Mouse (Mus musculus) ZHBTc4 (cell line): ENCODE data around the gene Parp8.

ENCODE experiments used
- DNase-seq: peaks from one replicate; pipeline ENCODE4 v3.0.0-alpha.2; 2011; ENCODE audit warnings: low read depth, low spot score

Gene Parp8

DNA sequence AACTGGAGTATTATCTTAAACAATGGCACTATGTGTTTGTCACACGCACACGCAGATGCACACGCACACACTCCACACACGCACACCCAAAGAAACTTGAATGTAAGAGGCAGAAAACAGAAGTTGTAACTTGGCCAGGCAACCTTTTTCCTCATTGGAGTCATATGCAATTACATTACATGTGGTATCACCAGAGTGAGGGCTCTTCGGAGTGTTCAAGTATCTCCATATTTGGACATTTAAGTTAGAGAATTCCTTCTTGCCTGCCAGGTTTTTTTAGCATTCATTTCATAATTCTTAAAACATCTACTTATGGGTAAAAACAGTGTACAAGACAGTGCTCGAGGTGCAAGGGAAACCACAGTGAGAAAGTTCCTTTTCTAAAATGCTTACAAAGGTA lies 6.7 kb downstream of the Parp8 start:
- DNase-seq = no peak

DNA sequence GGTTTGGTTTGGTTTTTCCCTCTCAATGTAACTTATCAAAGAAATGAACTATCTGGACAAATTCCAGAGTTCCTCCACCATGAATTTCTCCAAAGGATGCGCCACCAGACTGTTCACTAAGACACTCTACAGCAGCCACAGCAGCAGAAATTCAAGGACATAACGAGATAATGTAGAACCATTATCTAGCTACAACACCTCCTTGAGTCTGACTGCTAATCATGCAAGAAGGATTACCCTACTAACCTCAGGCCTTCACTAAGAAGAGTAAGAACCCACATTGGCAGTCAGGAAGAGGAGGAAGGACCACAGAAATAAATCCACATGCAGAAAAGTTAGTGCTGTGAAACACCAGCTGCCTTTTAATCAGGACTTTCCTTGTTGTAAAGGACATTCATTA lies 11.8 kb downstream of the Parp8 start:
- DNase-seq = no peak

DNA sequence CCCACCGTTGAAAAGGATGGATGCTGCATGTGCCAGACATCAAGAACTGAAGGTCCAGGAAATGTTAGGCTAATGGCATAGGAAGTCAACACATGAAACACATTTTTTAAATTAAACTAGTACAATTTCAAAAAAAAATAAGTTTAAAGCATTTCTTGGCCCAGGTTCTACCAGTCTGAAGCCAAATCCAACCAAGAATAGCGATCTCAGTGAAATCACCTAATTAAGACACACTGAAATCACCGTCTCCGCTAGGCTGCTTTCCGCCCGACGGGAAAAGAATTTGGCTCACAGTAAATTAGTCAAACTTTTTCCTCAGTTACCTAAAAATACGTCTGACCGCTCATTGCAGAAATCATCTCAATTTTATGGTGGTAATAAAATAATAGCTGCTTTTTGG lies 13.3 kb downstream of the Parp8 start:
- no peak for DNase-seq

DNA sequence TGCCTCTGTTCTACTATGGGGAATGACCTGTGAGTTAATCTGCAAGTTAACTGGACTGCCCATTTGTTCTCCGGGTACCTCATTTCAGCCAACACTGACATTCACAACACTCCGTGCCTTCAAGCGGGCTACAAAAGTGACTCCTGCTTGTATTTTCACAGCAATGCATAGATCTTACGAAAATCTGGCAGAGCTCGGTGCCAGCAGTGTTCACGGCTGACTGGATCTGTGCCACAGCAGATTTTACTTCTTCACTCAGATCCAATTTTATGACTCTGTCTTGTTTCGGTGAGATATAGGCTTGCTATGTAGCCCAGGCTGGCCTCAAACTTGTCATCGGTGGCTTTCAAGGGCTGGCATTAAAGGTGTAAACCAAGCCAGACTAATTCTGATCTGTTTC lies 15.2 kb downstream of the Parp8 start:
- no peak for DNase-seq

DNA sequence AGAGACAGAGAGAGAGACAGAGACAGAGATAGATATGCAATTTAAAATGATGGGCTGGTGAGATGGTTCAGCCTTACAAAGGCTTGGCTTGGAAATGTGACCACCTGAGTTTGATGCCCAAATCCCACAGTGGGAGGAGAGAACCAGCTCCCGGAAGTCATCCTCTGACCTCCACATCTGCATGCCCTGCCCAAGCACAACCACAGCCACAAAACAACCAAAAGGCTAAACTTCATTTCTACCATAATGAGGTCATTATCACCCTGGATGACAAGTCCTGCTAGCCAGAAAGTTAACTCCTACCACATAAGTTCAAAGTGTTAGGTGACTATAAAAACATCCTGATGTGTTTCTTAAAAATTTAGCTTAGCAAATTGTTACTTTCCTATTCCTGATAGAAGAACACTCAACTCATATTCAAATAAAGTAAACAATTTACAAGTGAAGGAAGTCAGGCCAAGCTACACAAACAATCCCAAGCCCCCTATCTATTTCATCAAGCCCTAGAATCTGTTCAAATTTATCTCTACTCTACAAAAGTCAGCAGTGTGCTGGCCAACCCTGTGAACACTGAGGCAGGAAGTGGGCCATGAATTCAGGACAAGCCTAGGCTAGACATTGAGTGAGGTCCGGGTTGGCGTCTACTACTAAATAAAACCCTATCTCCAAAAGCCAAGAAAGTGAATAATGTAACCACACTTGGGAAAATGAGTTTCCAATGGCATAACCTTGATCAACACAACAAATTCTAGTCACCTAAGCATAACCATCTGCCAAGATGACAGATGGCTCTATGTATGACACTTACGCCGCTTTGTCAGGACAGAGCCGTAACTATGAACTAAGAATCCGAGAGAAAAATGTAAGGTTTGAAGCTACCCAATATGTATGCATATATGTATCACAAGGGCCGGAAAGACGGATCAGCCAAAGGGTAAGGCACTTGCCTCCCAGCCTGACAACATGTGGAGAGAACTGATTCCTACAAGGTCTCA lies 17.0 kb downstream of the Parp8 start:
- no peak for DNase-seq

DNA sequence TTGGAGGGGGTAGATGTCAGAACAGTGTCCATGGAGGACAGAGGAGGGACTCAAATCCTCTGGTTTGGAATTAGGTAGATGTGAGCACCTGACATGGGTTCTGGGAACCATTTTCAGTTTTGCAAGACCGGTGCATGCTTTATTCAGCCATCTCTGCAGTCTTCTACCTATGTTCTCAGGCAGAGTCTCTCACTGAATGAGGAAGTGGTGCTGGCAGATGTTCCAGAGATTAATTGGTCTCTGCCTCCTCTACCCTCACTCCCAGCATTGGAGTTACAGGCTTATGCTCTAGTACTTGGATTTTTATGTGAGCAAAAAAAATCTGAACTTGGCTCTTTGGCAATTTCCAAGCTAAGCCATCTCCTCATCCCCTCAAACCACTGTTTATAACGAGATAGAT lies 17.8 kb downstream of the Parp8 start:
- DNase-seq = no peak

DNA sequence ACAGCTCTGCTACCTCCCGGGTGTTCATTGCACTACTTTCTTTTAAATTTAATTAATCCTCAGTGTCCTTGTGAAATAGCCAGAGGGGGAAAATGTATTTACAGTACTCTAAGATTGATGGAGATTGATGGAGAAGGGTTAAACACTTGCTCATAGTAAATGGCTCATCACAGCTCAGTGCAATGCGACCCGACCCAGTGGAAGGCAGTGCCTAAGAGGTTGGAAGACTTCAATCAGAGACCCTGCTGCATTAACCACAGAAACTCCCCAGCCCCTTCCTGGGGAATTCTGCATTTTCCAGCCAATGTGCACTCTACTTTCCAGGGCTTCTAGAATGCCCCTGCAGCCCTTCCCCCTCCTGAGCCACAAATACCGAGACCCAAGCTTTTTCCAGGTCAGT lies 18.7 kb downstream of the Parp8 start:
- DNase-seq = no peak

DNA sequence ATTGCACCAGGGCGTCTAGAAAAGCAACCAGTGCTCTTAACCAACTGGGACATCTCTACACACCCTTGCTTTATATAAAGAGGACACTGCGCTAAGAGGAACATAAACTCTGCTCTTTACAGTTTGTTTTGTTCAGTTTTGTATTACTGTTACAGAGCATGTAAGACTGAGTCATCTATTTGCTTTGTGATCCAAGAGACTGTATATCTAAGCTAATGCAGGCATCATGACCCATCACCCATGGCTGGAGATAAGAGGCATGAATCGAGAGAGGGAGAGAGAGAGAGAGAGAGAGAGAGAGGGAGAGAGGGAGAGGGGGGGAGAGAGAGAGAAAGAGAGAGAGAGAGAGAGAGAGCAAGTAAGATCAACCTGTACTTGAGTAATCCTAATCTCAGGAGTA lies 24.8 kb downstream of the Parp8 start:
- DNase-seq = no peak

DNA sequence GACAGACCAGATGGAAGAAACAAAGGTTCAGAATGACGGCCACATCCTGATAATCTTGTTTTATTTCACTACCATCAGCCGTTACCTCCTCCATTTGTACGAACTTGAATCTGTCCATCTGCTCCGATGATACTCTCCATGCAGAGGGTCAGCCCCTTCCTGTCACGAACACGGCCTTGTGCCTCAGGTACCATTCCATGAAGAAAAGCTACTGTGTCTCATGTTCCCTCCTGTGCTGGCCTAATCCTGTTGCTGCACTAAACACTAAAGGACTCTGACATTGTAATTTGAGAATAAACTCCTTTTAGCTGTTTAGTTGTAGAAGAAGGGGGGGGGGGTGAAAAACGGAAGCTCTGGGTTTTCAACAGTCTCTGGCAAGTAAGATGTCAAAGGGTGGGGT lies 33.8 kb downstream of the Parp8 start:
- DNase-seq = no peak

DNA sequence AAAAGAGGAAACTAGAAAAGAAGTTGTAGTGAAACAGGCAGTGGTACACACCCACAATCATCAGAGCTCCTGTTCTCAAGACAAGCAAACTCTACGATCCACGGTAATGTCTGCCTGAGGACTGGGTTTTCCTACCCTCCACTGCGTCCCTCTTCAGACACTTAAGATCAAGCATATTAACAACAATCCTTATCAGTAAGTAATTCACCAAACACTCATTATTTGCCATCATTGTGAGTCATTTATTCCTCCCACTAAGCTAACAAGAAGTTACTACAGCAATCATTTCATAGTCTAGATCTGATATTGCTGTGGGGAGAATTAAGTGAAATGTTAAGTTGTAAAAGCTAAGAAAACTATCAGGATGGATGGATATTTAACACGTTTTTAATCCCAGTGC lies 35.0 kb downstream of the Parp8 start:
- DNase-seq = no peak

DNA sequence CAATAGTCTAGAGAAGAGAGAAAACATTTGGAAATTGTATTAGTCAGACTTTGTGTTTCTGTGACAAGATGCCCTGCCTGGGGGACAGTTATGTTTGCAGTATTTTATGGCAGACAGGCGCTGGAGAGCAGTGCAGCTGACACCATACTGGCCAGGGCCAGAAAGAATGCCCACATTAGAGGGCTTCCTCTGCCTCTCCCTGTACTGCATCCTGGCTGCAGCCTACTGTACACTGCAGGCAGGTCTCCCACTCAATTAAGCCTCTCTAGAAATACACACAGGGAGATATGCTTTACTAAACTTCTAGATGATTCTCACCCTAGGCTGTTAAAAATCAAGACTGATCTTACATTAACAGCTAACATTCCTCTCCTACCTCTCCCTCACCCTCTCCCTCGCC lies 36.6 kb downstream of the Parp8 start:
- DNase-seq = no peak

DNA sequence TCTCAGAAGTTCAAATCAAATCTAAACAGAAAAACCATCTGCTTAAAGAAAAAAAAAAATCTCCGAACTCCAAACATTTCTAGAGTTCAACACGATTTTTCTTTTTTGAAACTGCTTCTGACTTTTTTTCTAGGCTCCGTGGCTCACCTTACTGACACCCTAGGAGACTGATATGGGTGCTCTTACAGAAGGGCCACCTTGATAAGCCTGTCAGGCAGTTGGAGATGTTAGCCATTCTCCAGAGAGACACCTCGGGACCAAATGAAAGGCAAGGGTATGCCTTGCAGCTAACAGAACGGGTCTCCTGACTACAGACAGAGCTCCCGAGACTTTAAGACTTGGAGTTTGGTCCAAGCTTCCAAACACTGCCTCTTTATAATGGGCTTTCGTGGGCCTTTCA lies 37.1 kb downstream of the Parp8 start:
- DNase-seq = no peak

DNA sequence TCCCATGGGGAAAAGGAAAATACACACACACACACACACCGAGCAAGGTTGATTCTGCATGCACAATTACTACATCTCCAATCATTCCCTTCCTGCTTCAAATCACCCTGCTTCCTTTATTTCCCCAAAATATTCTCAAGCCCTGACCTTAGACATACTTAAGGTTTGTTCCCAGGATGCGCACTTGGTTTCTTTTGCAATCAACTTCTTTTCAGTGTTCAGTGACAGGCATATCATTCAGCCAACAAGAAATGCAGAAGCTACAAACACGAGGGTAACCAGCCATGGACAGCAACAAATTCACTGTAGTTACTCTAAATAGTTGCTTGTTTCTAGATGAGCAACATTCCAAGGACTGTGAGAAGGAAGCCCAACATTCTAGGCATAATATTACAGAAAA lies 38.1 kb downstream of the Parp8 start:
- no peak for DNase-seq

DNA sequence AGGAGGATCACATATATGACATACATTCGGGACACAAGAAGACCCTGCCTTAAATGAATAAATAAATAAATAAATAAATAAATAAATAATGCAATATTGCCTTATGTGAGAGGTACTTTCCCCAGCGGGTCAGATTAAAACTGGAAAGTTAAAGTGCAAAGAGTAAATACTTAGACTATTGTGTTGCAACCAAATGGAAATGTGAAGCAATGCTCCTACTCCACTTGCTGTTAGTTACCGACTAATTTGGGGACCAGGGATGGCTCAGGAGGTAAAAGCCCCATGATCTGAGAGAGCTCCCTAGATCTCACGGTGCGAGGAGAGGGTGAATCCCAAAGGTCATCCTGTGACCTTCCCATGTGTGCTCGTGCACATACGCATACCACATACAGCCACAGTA lies 38.7 kb downstream of the Parp8 start:
- no peak for DNase-seq

DNA sequence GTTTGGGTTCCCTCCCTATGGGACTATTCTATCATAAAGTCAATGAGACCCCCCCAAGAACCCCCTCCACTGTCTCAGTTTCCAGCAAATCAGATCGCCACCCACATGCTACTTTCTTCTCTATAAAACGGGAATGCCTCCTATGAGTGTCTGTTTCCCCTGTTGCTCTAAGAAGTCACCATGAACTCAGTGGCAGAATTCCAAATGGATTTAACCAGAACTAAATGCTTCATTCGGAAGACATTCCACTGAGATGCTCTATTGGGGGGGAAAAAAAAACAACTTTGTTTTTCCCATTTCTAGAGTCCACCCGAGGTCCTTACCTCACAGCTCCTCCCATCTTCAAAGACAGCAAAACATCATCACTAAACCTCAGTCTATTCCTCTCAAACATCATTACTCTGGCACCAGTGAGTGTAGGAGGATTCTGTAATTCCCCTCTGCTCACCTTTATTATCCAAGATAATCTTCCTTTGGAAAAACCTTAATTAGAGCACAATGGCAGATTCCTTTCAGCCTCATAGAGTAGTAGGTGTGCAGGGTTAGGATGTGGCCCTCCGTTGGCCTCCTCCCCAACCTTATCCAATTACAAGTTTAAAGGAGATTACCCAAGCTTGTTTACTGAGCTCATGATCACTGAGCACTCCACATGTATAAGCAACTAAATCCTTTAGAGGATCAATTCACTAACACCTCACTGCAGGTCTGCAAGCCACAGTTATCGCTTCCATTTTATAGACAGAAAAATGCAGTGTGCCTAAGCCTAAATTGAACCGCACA lies 51.1 kb downstream of the Parp8 start:
- DNase-seq = no peak

DNA sequence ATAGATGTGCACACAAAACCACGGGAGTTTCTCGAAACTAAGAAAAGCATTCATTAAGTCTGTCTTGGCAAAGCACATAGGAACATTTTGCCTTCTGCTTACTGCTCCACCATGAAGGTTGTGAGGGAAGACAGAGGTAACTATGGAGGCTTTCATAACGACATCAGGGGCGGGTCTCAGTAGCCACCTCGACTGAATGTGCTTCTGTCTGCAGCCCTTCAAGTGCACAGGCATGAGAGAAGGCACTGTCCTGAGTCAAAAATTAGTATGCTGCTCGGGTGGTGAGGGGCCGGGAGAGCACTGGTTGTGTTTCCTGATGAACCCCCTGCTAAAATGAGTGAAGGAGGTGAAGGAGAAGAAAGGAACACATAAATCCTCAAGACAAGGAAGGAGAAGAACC lies 51.8 kb downstream of the Parp8 start:
- no peak for DNase-seq

DNA sequence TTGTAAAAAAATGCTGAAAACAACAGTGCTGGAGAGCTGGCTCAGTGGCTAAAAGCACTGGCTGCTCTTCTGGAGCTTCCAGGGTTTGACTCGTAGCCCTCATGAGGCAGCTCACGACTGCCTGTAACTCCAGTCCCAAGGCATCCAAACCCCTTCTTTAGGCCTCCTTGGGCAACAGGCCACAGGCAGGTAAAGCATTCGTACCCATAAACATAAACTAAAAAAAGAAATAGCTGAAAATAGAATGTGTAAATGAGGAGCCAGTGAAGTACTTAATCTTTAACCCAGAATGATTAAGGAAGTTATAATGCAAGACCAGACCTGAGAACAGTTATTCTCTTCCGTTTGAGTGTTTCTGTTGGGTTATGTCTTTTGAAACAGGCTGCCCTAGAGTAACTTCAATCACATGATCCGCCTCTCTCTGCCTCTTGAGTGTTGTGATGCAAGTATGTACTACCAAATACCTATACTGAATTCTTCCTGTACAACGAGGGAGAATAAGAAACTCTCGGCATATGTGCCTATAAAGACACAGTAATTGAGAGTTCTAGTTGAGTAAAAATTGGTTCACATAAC lies 53.2 kb downstream of the Parp8 start:
- DNase-seq = no peak

DNA sequence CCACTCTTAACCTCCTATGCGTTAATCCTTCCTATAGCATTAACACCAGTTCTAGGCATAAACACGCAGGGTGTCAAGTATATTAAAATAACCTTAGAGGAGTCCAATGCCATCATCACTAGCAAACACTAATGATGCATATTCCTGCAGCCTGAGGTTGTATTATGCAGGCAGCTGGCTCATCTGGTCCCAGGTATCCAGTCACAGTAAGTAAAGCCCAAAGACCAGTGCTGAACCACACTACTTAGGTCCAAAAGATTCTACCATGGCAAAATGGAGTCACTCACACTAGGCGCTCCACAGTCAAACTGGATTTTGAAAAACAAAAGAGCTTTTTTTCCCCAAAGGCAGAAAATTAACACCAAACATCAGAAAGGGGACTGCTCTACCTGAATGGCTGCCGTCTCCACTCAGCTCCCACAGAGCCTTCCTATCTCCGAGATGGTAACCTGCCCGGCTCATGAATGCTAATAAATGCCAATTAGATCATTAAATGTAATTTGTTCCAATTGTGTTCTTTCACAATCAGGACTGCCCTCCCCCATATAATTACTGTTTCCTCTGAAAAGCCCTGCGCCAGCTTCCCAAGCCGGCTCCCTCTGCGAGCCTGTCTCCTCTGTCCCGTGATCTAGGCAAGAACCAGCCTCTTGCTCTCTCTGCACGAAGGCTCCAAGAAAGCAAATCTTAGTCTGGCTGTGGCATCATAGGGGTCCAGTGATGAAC lies 54.5 kb downstream of the Parp8 start:
- DNase-seq = no peak

DNA sequence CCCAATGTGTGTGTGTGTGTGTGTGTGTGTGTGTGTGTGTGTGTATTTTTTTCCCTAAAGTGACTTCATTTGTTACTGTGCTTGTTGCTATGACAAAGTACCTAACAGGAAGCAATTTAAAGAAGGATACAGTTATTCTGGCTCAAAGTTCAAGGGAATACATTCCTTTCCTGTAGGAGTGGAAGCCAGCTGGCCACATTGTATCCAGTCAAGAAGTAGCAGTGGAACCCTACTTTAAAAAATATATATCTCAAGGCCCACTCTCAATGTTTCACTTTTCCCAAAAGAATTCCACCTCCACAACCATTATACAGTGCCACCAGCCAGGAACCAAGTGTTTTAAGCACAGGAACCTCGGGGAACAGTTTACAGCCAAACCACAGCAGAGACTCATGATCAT lies 55.7 kb downstream of the Parp8 start:
- DNase-seq = no peak

DNA sequence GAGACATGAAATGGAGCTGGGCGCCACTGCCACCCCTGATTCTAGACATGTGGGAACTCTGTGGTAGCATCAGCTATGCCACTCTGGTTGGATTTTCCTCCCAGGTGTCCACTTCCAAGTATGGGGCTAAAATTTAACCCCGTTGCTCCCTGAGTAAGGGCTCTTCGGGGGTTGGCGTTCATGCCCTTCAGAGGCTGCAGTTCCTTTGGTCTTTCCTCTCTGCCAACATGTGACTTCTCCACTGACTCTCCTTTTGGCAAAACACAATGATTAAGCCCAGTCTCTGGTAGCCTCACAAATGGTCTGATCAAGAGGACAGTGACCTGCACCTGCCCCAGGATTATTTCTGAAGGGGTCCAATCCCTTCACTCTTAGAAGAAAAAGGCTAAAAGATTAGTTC lies 56.4 kb downstream of the Parp8 start:
- DNase-seq = no peak

DNA sequence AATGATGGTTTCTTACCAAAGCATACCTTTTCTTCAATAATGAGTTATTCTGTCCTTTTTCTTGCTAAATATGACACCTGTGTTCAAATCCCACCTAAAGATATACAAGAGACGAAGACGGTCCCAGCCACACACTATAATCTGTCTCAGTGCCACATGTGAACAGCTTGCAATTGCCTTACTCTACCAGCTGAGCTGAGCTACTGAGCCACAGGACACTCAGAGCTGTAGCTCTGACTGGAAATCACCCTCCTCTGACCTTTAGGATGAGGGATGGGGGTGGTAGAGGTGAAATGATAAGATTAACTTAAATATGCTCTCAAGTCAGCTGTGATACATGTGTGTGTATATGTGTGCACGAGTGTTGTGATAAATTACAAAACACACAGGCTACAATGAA lies 57.9 kb downstream of the Parp8 start:
- no peak for DNase-seq
